Mouse (Mus musculus): ENCODE results near the gene Ssu2. TPM values are rescaled to one million over a fixed set of nuclear protein-coding genes. Genes with fewer than 3 reads are reported as not detected.

The Ssu2 gene
- polyA plus RNA-seq, 1 experiment from 2014 or later, result not detected

GRCm38 (mm10) chr6:112364581-112364980, 23.2 kb downstream of the Ssu2 start:
- ATAC-seq (replicated peaks; ENCODE audit: low FRiP score) (no peak), DNase-seq (ENCODE audit: low spot score) (no peak)
- 47% methylated on average over 2 of the region's 2 CpGs for WGBS
- Histone ChIP-seq H3K9ac (ENCODE audit: low read length) (no peak overlapping the region), H3K4me3 (ENCODE audit: low read depth, low read length) (no peak overlapping the region), H3K36me3 (ENCODE audit: control insufficient read depth, insufficient read depth, low read length) (no peaks in the 10 kb centered on the region), H3K4me2 (ENCODE audit: low read depth, low read length, severe bottlenecking) (no peak overlapping the region), H3K4me1 (replicated peaks; ENCODE audit: control insufficient read depth, insufficient read depth, low read length) (no peaks in the 10 kb centered on the region), H3K27ac (ENCODE audit: low read depth, low read length) (no peak overlapping the region), H3K9me3 (ENCODE audit: control insufficient read depth, low read length) (no peaks in the 10 kb centered on the region), H3K27me3 (ENCODE audit: control insufficient read depth, insufficient read depth, low read length) (no peaks in the 10 kb centered on the region)

GRCm38 (mm10) chr6:112362349-112362958, 25.4 kb downstream of the Ssu2 start:
- Histone ChIP-seq H3K27me3 (ENCODE audit: control insufficient read depth, insufficient read depth, low read length) (no peaks in the 10 kb centered on the region), H3K4me3 (ENCODE audit: low read depth, low read length) (no peak overlapping the region), H3K4me2 (ENCODE audit: low read depth, low read length, severe bottlenecking) (no peak overlapping the region), H3K36me3 (ENCODE audit: control insufficient read depth, insufficient read depth, low read length) (no peaks in the 10 kb centered on the region), H3K27ac (ENCODE audit: low read depth, low read length) (no peak overlapping the region), H3K9me3 (ENCODE audit: control insufficient read depth, low read length) (no peaks in the 10 kb centered on the region), H3K9ac (ENCODE audit: low read length) (no peak overlapping the region), H3K4me1 (replicated peaks; ENCODE audit: control insufficient read depth, insufficient read depth, low read length) (no peaks in the 10 kb centered on the region)
- ATAC-seq (replicated peaks; ENCODE audit: low FRiP score) (peak; percentile 75), DNase-seq (ENCODE audit: low spot score) (peak; percentile 74)
- 43% methylated on average over 6 of the region's 6 CpGs for WGBS

GRCm38 (mm10) chr6:112360676-112361075, 27.1 kb downstream of the Ssu2 start:
- H3K9me3 ChIP-seq (ENCODE audit: control insufficient read depth, low read length), result no peaks in the 10 kb centered on the region
- H3K4me3 ChIP-seq (ENCODE audit: low read depth, low read length), result no peak overlapping the region
- H3K9ac ChIP-seq (ENCODE audit: low read length), result no peak overlapping the region
- 86% methylated on average over 8 of the region's 8 CpGs for WGBS
- H3K27me3 ChIP-seq (ENCODE audit: control insufficient read depth, insufficient read depth, low read length), result no peaks in the 10 kb centered on the region
- no peak overlapping the region for H3K27ac ChIP-seq (ENCODE audit: low read depth, low read length)
- H3K36me3 ChIP-seq (ENCODE audit: control insufficient read depth, insufficient read depth, low read length), result no peaks in the 10 kb centered on the region
- H3K4me1 ChIP-seq (replicated peaks; ENCODE audit: control insufficient read depth, insufficient read depth, low read length), result no peaks in the 10 kb centered on the region
- ATAC-seq (replicated peaks; ENCODE audit: low FRiP score) (no peak), DNase-seq (ENCODE audit: low spot score) (no peak)
- no peak overlapping the region for H3K4me2 ChIP-seq (ENCODE audit: low read depth, low read length, severe bottlenecking)

- no peaks in the 10 kb centered on the region for H3K27me3 ChIP-seq (ENCODE audit: control insufficient read depth, insufficient read depth, low read length)
- H3K4me2 ChIP-seq (ENCODE audit: low read depth, low read length, severe bottlenecking), result no peak overlapping the region
- no peaks in the 10 kb centered on the region for H3K9me3 ChIP-seq (ENCODE audit: control insufficient read depth, low read length)
- H3K4me1 ChIP-seq (replicated peaks; ENCODE audit: control insufficient read depth, insufficient read depth, low read length), result no peaks in the 10 kb centered on the region
- H3K27ac ChIP-seq (ENCODE audit: low read depth, low read length), result no peak overlapping the region
- 94% methylated on average over 1 of the region's 1 CpGs for WGBS
- H3K36me3 ChIP-seq (ENCODE audit: control insufficient read depth, insufficient read depth, low read length), result no peaks in the 10 kb centered on the region
- ATAC-seq (replicated peaks; ENCODE audit: low FRiP score) (no peak), DNase-seq (ENCODE audit: low spot score) (no peak)
- H3K9ac ChIP-seq (ENCODE audit: low read length), result no peak overlapping the region
- H3K4me3 ChIP-seq (ENCODE audit: low read depth, low read length), result no peak overlapping the region
These were observed 28.5 kb downstream of the Ssu2 start for GRCm38 (mm10) chr6:112359341-112359740.

DNA sequence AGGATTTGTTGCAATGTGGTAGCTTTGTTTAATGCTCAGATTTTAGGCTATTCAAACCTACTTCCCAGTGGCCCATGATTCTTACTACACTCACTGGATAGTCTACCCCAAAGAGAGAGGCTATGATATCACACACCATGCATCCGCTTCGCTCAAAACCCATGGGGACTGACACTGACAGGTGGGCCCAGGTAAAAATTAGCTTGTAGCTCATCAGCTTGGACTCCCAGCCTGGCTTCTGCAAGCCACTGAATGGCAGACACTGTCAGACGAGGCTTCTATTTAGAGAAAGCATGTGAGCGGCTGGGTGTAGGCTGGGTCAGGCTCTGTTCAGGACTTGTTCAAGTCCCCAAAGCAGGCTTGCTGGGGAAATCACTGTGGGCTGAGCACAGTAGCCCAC, 37.4 kb downstream of the Ssu2 start:
- ATAC-seq (replicated peaks; ENCODE audit: low FRiP score) (no peak), DNase-seq (ENCODE audit: low spot score) (no peak)
- Histone ChIP-seq H3K4me1 (replicated peaks; ENCODE audit: control insufficient read depth, insufficient read depth, low read length) (no peaks in the 10 kb centered on the region), H3K4me3 (ENCODE audit: low read depth, low read length) (no peak overlapping the region), H3K27me3 (ENCODE audit: control insufficient read depth, insufficient read depth, low read length) (no peaks in the 10 kb centered on the region), H3K36me3 (ENCODE audit: control insufficient read depth, insufficient read depth, low read length) (no peaks in the 10 kb centered on the region), H3K9me3 (ENCODE audit: control insufficient read depth, low read length) (no peaks in the 10 kb centered on the region), H3K4me2 (ENCODE audit: low read depth, low read length, severe bottlenecking) (no peak overlapping the region), H3K27ac (ENCODE audit: low read depth, low read length) (no peak overlapping the region), H3K9ac (ENCODE audit: low read length) (no peak overlapping the region)
- WGBS, result 92% methylated on average over 4 of the region's 4 CpGs

GRCm38 (mm10) chr6:112339016-112339415, 48.8 kb downstream of the Ssu2 start:
- Histone ChIP-seq H3K9me3 (ENCODE audit: control insufficient read depth, low read length) (no peaks in the 10 kb centered on the region), H3K9ac (ENCODE audit: low read length) (no peak overlapping the region), H3K4me1 (replicated peaks; ENCODE audit: control insufficient read depth, insufficient read depth, low read length) (no peaks in the 10 kb centered on the region), H3K4me3 (ENCODE audit: low read depth, low read length) (no peak overlapping the region), H3K27ac (ENCODE audit: low read depth, low read length) (no peak overlapping the region), H3K36me3 (ENCODE audit: control insufficient read depth, insufficient read depth, low read length) (no peaks in the 10 kb centered on the region), H3K27me3 (ENCODE audit: control insufficient read depth, insufficient read depth, low read length) (no peaks in the 10 kb centered on the region), H3K4me2 (ENCODE audit: low read depth, low read length, severe bottlenecking) (no peak overlapping the region)
- WGBS, result 84% methylated on average over 4 of the region's 4 CpGs
- ATAC-seq (replicated peaks; ENCODE audit: low FRiP score), result no peak
- DNase-seq (ENCODE audit: low spot score), result no peak

- Histone ChIP-seq H3K9me3 (ENCODE audit: control insufficient read depth, low read length) (no peaks in the 10 kb centered on the region), H3K36me3 (ENCODE audit: control insufficient read depth, insufficient read depth, low read length) (no peaks in the 10 kb centered on the region), H3K4me2 (ENCODE audit: low read depth, low read length, severe bottlenecking) (no peak overlapping the region), H3K4me1 (replicated peaks; ENCODE audit: control insufficient read depth, insufficient read depth, low read length) (no peaks in the 10 kb centered on the region), H3K4me3 (ENCODE audit: low read depth, low read length) (no peak overlapping the region), H3K9ac (ENCODE audit: low read length) (no peak overlapping the region), H3K27ac (ENCODE audit: low read depth, low read length) (no peak overlapping the region), H3K27me3 (ENCODE audit: control insufficient read depth, insufficient read depth, low read length) (no peaks in the 10 kb centered on the region)
- ATAC-seq (replicated peaks; ENCODE audit: low FRiP score) (no peak), DNase-seq (ENCODE audit: low spot score) (no peak)
- 92% methylated on average over 6 of the region's 6 CpGs for WGBS
These were observed 50.2 kb downstream of the Ssu2 start for GRCm38 (mm10) chr6:112337667-112338066.

DNA sequence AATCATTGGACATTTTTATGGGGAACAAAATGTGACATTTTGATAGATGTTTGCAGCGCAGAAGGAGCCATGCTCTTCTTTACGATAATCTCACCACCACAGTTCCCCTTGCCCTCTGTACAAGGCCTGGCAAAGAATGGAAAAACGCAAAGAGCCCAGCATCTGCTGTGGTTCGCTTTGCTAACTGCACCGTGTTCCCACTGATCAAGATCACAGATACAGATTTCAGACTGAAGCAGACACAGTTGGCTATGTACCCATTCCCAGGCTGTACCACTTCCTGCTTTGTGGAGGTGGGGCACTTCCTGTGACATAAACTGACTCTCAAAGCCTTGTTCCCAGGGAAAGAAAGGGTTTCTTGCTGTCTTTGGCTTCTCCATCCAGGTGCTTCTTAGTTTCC, 53.9 kb downstream of the Ssu2 start:
- H3K4me3 ChIP-seq (ENCODE audit: low read depth, low read length), result no peak overlapping the region
- WGBS, result 88% methylated on average over 5 of the region's 5 CpGs
- ATAC-seq (replicated peaks; ENCODE audit: low FRiP score), result no peak
- DNase-seq (ENCODE audit: low spot score), result no peak
- no peaks in the 10 kb centered on the region for H3K9me3 ChIP-seq (ENCODE audit: control insufficient read depth, low read length)
- H3K4me2 ChIP-seq (ENCODE audit: low read depth, low read length, severe bottlenecking), result no peak overlapping the region
- H3K36me3 ChIP-seq (ENCODE audit: control insufficient read depth, insufficient read depth, low read length), result no peaks in the 10 kb centered on the region
- H3K9ac ChIP-seq (ENCODE audit: low read length), result no peak overlapping the region
- no peaks in the 10 kb centered on the region; the same call in 1 of the 2 replicates for H3K4me1 ChIP-seq (replicated peaks; ENCODE audit: control insufficient read depth, insufficient read depth, low read length)
- no peak overlapping the region for H3K27ac ChIP-seq (ENCODE audit: low read depth, low read length)
- H3K27me3 ChIP-seq (ENCODE audit: control insufficient read depth, insufficient read depth, low read length), result no peaks in the 10 kb centered on the region

- 82% methylated on average over 6 of the region's 6 CpGs for WGBS
- H3K9ac ChIP-seq (ENCODE audit: low read length), result no peak overlapping the region
- no peak for DNase-seq (ENCODE audit: low spot score)
- no peaks in the 10 kb centered on the region; the same call in 1 of the 2 replicates for H3K4me1 ChIP-seq (replicated peaks; ENCODE audit: control insufficient read depth, insufficient read depth, low read length)
- no peak overlapping the region for H3K4me2 ChIP-seq (ENCODE audit: low read depth, low read length, severe bottlenecking)
- H3K27ac ChIP-seq (ENCODE audit: low read depth, low read length), result no peak overlapping the region
- no peaks in the 10 kb centered on the region for H3K27me3 ChIP-seq (ENCODE audit: control insufficient read depth, insufficient read depth, low read length)
- no peak overlapping the region for H3K4me3 ChIP-seq (ENCODE audit: low read depth, low read length)
- H3K36me3 ChIP-seq (ENCODE audit: control insufficient read depth, insufficient read depth, low read length), result no peaks in the 10 kb centered on the region
- no peaks in the 10 kb centered on the region for H3K9me3 ChIP-seq (ENCODE audit: control insufficient read depth, low read length)
- no peak for ATAC-seq (replicated peaks; ENCODE audit: low FRiP score)
These were observed 56.6 kb downstream of the Ssu2 start for GRCm38 (mm10) chr6:112331223-112331598.
